Mouse (Mus musculus): ENCODE results near the gene Dync1i1. TPM values are rescaled to one million over a fixed set of nuclear protein-coding genes. Genes with fewer than 3 reads are reported as not detected.

The Dync1i1 gene
- polyA plus RNA-seq, 1 experiment from 2014 or later = 1.4 TPM

- ATAC-seq (replicated peaks; ENCODE audit: low FRiP score, low read depth) (no peak), DNase-seq (ENCODE audit: low spot score) (no peak)
- Histone ChIP-seq H3K9me3 (replicated peaks; ENCODE audit: low read length) (no peaks in the 10 kb centered on the region), H3K36me3 (ENCODE audit: insufficient read depth, low read length) (no peaks in the 10 kb centered on the region), H3K4me3 (replicated peaks; ENCODE audit: low read depth, low read length) (no peak overlapping the region), H3K27me3 (ENCODE audit: insufficient read depth, low read length) (no peaks in the 10 kb centered on the region), H3K27ac (no peak overlapping the region), H3K4me1 (replicated peaks; ENCODE audit: insufficient read depth, low read length) (no peaks in the 10 kb centered on the region), H3K4me2 (ENCODE audit: low read length) (no peak overlapping the region), H3K9ac (ENCODE audit: low read depth, low read length) (no peak overlapping the region)
- no peak for TF ChIP-seq CTCF (IDR thresholded peaks at IDR 0.05; ENCODE audit: low read depth)
- 70% methylated on average over 12 of the region's 12 CpGs for WGBS
These were observed 279.5 kb downstream of the Dync1i1 start for GRCm38 (mm10) chr6:6004756-6005485.

GRCm38 (mm10) chr6:6005762-6006431, 280.5 kb downstream of the Dync1i1 start:
- no peaks in the 10 kb centered on the region for H3K36me3 ChIP-seq (ENCODE audit: insufficient read depth, low read length)
- H3K4me1 ChIP-seq (replicated peaks; ENCODE audit: insufficient read depth, low read length) = no peaks in the 10 kb centered on the region
- H3K9ac ChIP-seq (ENCODE audit: low read depth, low read length) = no peak overlapping the region
- 1% methylated on average over 42 of the region's 42 CpGs for WGBS
- no peaks in the 10 kb centered on the region for H3K27me3 ChIP-seq (ENCODE audit: insufficient read depth, low read length)
- peak overlapping the region; percentile 45 for H3K4me3 ChIP-seq (replicated peaks; ENCODE audit: low read depth, low read length)
- DNase-seq (ENCODE audit: low spot score) = peak; percentile 91
- no peaks in the 10 kb centered on the region for H3K9me3 ChIP-seq (replicated peaks; ENCODE audit: low read length)
- peak; percentile 96 for TF ChIP-seq CTCF (IDR thresholded peaks at IDR 0.05; ENCODE audit: low read depth)
- peak overlapping the region; percentile 88 for H3K4me2 ChIP-seq (ENCODE audit: low read length)
- peak; percentile 95 for ATAC-seq (replicated peaks; ENCODE audit: low FRiP score, low read depth)
- no peak overlapping the region for H3K27ac ChIP-seq

DNA sequence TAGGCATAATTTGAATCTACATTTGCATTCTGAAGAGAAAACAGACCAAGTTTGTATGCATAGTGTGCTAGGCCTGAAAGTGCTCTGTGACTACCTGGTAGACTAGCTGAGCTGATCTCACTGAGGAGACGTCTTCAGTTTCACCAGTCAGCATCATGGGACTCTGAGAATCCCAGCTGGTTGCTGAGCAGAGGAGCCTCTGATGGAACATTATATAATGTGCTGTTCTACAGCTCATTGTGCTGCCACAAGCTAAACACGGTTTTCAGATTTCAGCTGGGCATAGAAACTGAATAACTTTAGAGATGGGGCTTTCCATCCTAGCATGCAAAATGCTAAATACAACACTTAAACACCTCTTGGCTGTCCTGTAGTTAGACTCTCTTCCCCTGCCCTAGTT, 285.9 kb downstream of the Dync1i1 start:
- WGBS = 86% methylated on average over 2 of the region's 2 CpGs
- Histone ChIP-seq H3K4me3 (replicated peaks; ENCODE audit: low read depth, low read length) (no peak overlapping the region), H3K27ac (no peak overlapping the region), H3K4me2 (ENCODE audit: low read length) (no peak overlapping the region), H3K27me3 (ENCODE audit: insufficient read depth, low read length) (no peaks in the 10 kb centered on the region), H3K9ac (ENCODE audit: low read depth, low read length) (no peak overlapping the region), H3K4me1 (replicated peaks; ENCODE audit: insufficient read depth, low read length) (no peaks in the 10 kb centered on the region), H3K36me3 (ENCODE audit: insufficient read depth, low read length) (no peaks in the 10 kb centered on the region), H3K9me3 (replicated peaks; ENCODE audit: low read length) (no peaks in the 10 kb centered on the region)
- DNase-seq (ENCODE audit: low spot score) (no peak), ATAC-seq (replicated peaks; ENCODE audit: low FRiP score, low read depth) (no peak)
- no peak for TF ChIP-seq CTCF (IDR thresholded peaks at IDR 0.05; ENCODE audit: low read depth)

- H3K4me3 ChIP-seq (replicated peaks; ENCODE audit: low read depth, low read length) = no peak overlapping the region
- H3K27me3 ChIP-seq (ENCODE audit: insufficient read depth, low read length) = no peaks in the 10 kb centered on the region
- H3K4me2 ChIP-seq (ENCODE audit: low read length) = no peak overlapping the region
- no peak overlapping the region for H3K9ac ChIP-seq (ENCODE audit: low read depth, low read length)
- no peaks in the 10 kb centered on the region for H3K4me1 ChIP-seq (replicated peaks; ENCODE audit: insufficient read depth, low read length)
- no peaks in the 10 kb centered on the region for H3K9me3 ChIP-seq (replicated peaks; ENCODE audit: low read length)
- no peak for DNase-seq (ENCODE audit: low spot score)
- ATAC-seq (replicated peaks; ENCODE audit: low FRiP score, low read depth) = no peak
- H3K36me3 ChIP-seq (ENCODE audit: insufficient read depth, low read length) = no peaks in the 10 kb centered on the region
- WGBS = 46% methylated on average over 15 of the region's 15 CpGs
- TF ChIP-seq CTCF (IDR thresholded peaks at IDR 0.05; ENCODE audit: low read depth) = no peak
- H3K27ac ChIP-seq = no peak overlapping the region
These were observed 290.2 kb downstream of the Dync1i1 start for GRCm38 (mm10) chr6:6015616-6016015.

- ATAC-seq (replicated peaks; ENCODE audit: low FRiP score, low read depth) (no peak), DNase-seq (ENCODE audit: low spot score) (no peak)
- H3K36me3 ChIP-seq (ENCODE audit: insufficient read depth, low read length) = no peaks in the 10 kb centered on the region
- no peaks in the 10 kb centered on the region for H3K4me1 ChIP-seq (replicated peaks; ENCODE audit: insufficient read depth, low read length)
- H3K27me3 ChIP-seq (ENCODE audit: insufficient read depth, low read length) = no peaks in the 10 kb centered on the region
- WGBS = 39% methylated on average over 9 of the region's 9 CpGs
- H3K4me2 ChIP-seq (ENCODE audit: low read length) = no peak overlapping the region
- no peak overlapping the region for H3K4me3 ChIP-seq (replicated peaks; ENCODE audit: low read depth, low read length)
- no peaks in the 10 kb centered on the region for H3K9me3 ChIP-seq (replicated peaks; ENCODE audit: low read length)
- no peak overlapping the region for H3K9ac ChIP-seq (ENCODE audit: low read depth, low read length)
- no peak overlapping the region for H3K27ac ChIP-seq
- no peak for TF ChIP-seq CTCF (IDR thresholded peaks at IDR 0.05; ENCODE audit: low read depth)
These were observed 291.5 kb downstream of the Dync1i1 start for GRCm38 (mm10) chr6:6016931-6017330.

- Histone ChIP-seq H3K27ac (no peak overlapping the region), H3K36me3 (ENCODE audit: insufficient read depth, low read length) (no peaks in the 10 kb centered on the region), H3K4me1 (replicated peaks; ENCODE audit: insufficient read depth, low read length) (no peaks in the 10 kb centered on the region), H3K27me3 (ENCODE audit: insufficient read depth, low read length) (no peaks in the 10 kb centered on the region), H3K4me3 (replicated peaks; ENCODE audit: low read depth, low read length) (no peak overlapping the region), H3K4me2 (ENCODE audit: low read length) (no peak overlapping the region), H3K9ac (ENCODE audit: low read depth, low read length) (no peak overlapping the region), H3K9me3 (replicated peaks; ENCODE audit: low read length) (no peaks in the 10 kb centered on the region)
- DNase-seq (ENCODE audit: low spot score) = no peak
- TF ChIP-seq CTCF (IDR thresholded peaks at IDR 0.05; ENCODE audit: low read depth) = no peak
- no peak for ATAC-seq (replicated peaks; ENCODE audit: low FRiP score, low read depth)
- 45% methylated on average over 6 of the region's 6 CpGs for WGBS
These were observed 298.5 kb downstream of the Dync1i1 start for GRCm38 (mm10) chr6:6023976-6024375.

Data from kidney, postnatal 0 days (tissue).